Mouse (Mus musculus) heart, embryonic 14.5 days (tissue): ENCODE measurements around the gene Strn3. TPM values are rescaled to one million over a fixed set of nuclear protein-coding genes. Genes with fewer than 3 reads are reported as not detected.

Experiments used
- ATAC-seq: fragments of 200-750 bp; cut with Nextera tagmentation; 2 replicates; pipeline ENCODE4 v1.8.0; 2017; ENCODE audit warnings: low read depth, moderate TSS enrichment; ENCODE audit not compliant: insufficient number of reproducible peaks, insufficient read depth, low FRiP score
- H3K27ac ChIP-seq, 2 experiments: fragments of 200-500 bp in 1 of 2; fragments of 300-500 bp in 1 of 2; sonication (generic) in 1 of 2; replicated peaks in 1 of 2; 2 replicates each; pipeline ENCODE4 v1.5.1; 2012 to 2014; ENCODE audit warnings: low read depth in 2 of 2, low read length in 2 of 2, control low read depth in 1 of 2, mild to moderate bottlenecking in 1 of 2, mixed read lengths in 1 of 2; ENCODE audit not compliant: control insufficient read depth in 1 of 2, insufficient read depth in 1 of 2
- H3K27me3 ChIP-seq: fragments of 300-500 bp; sonication (generic); 2 replicates; pipeline ENCODE4 v1.6.1; 2014; ENCODE audit warnings: mild to moderate bottlenecking, low read length, control low read depth; ENCODE audit not compliant: control insufficient read depth, insufficient read depth
- H3K36me3 ChIP-seq: fragments of 300-500 bp; sonication (generic); 2 replicates; pipeline ENCODE4 v1.6.1; 2014; ENCODE audit warnings: mild to moderate bottlenecking, control low read depth, low read length, mixed read lengths; ENCODE audit not compliant: control insufficient read depth, insufficient read depth
- H3K4me1 ChIP-seq, 2 experiments: fragments of 200-500 bp in 1 of 2; fragments of 300-500 bp in 1 of 2; sonication (generic) in 1 of 2; 2 replicates each; pipeline ENCODE4 v1.6.1; 2012 to 2014; ENCODE audit warnings: low read length in 2 of 2, control low read depth in 1 of 2, mixed read lengths in 1 of 2; ENCODE audit not compliant: control insufficient read depth in 2 of 2, insufficient read depth in 2 of 2
- H3K4me2 ChIP-seq: fragments of 300-500 bp; sonication (generic); 2 replicates; pipeline ENCODE4 v1.6.1; 2014; ENCODE audit warnings: mild to moderate bottlenecking, low read length
- H3K4me3 ChIP-seq, 2 experiments: fragments of 200-500 bp in 1 of 2; fragments of 300-500 bp in 1 of 2; sonication (generic) in 1 of 2; 2 replicates each; pipeline ENCODE4 v1.5.1; 2012 to 2014; ENCODE audit warnings: low read length in 2 of 2, mild to moderate bottlenecking in 2 of 2, control low read depth in 1 of 2, low read depth in 1 of 2, moderate library complexity in 1 of 2; ENCODE audit not compliant: control insufficient read depth in 1 of 2, insufficient read depth in 1 of 2
- H3K9ac ChIP-seq: fragments of 300-500 bp; sonication (generic); 2 replicates; pipeline ENCODE4 v1.6.1; 2014; ENCODE audit warnings: mild to moderate bottlenecking, low read length
- H3K9me3 ChIP-seq: fragments of 300-500 bp; sonication (generic); 2 replicates; pipeline ENCODE4 v1.6.1; 2016; ENCODE audit warnings: low read length, control low read depth; ENCODE audit not compliant: control insufficient read depth
- WGBS: fragments of 180-500 bp; shearing (Covaris S2); extraction: QIAGEN DNeasy Blood & Tissue Kit; methylation state at CpG from one replicate; pipeline ENCODE4 v1.1.7; 2014; 5-methylcytosine and 5-hydroxymethylcytosine counted together
- polyA plus RNA-seq: library from polyadenylated mRNA; unstranded; fragments of >200 nt; fragmentation: Nextera tagmentation; extraction: Ambion mirVana; gene quantifications from 2 replicates; pipeline ENCODE4 v1.2.1, GENCODE M21; 2014

The Strn3 gene
- polyA plus RNA-seq, 1 experiment from 2014 or later, result 60.9 TPM

DNA sequence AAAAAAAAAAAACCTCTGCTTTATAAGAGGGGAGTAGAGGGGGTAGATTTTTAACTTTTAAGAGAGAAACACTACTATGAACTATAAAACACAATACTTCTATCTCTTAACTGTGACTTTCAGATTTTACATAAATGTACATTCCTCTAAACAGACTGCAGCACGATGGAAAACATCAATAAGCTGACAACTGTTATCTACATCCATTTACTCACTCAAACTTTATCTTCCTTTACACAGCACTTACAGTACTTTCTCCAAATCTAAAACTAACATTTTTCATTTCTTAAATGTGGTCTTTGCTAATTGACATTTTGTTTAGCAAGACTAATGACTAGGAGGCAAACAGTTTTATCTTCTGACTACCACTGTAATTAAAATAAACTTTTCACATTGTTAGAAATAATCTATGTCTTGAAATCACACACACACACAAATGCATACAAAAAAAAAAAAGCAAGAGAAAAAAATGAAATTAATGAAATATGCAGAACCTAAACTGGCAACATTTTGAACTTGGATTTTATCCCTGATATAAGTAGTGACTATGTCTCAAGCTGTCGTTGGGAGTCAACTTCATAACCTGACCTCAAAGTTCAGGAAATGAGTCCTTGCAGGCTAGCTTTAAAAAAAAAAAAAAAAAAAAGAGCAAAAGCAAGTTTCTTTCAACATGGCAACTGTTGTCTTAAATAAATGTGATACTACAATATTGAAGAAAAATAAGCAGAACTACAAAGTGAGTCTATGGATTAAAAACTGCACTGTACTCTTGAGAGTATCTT is 54.8 kb downstream of the Strn3 start:
- WGBS, result 24% methylated on average over 2 of the region's 2 CpGs
- no peak overlapping the region for H3K4me3 ChIP-seq
- H3K4me1 ChIP-seq, result peaks cover 0 to 2% of the 10 kb centered on the region in 2 experiments; a peak in 1 of 4 replicates
- peaks cover 13% of the 10 kb centered on the region for H3K36me3 ChIP-seq
- no peak overlapping the region for H3K4me2 ChIP-seq
- no peaks in the 10 kb centered on the region for H3K27me3 ChIP-seq
- ATAC-seq, result no peak
- no peaks in the 10 kb centered on the region for H3K9me3 ChIP-seq
- no peak overlapping the region for H3K9ac ChIP-seq
- H3K27ac ChIP-seq, result no peak overlapping the region

DNA sequence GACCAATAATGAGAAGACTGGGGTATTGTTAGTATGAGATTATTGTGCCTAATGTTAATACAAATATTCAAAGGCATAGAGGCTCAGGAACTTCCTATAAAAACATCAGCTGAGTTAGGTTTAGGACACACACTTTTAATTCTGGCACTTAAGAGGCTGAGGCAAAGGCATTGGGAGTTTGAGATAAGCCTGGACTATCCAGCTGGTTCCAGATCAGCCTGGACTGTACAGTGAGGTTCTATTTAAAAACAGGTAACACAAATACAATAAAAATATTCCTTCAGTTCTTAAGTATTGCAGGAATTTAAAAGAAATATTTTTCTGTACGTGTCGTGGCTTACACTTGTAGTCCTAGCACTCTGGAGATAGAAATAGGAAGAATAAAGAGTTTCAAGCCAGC is 55.4 kb downstream of the Strn3 start:
- Histone ChIP-seq H3K27me3 (no peaks in the 10 kb centered on the region), H3K9me3 (no peaks in the 10 kb centered on the region), H3K4me1 (no peaks in the 10 kb centered on the region), H3K27ac (no peak overlapping the region), H3K36me3 (peaks cover 11% of the 10 kb centered on the region), H3K4me2 (no peak overlapping the region), H3K9ac (no peak overlapping the region), H3K4me3 (no peak overlapping the region)
- no peak for ATAC-seq
- WGBS, result 47% methylated on average over 2 of the region's 2 CpGs

DNA sequence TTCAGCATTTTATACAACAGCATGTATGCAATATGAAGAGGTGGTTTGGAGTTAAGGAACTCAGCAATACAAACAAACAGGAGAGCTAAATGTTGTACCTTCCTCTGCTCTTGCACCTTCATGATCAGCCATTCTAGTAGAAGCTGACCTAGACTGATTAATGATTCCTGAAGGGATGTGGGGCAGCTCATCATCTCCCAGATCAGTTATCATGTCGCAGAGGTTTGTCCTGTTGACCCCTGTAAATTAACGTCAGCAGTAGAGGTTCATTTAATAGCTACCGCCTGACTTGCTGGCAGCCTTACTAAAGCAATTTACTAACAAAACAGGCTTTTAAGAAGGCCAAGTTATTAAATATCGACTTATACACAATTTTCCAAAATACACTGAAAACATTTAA is 58.2 kb downstream of the Strn3 start:
- H3K9ac ChIP-seq, result no peak overlapping the region
- ATAC-seq, result no peak
- no peak overlapping the region for H3K4me3 ChIP-seq
- no peak overlapping the region for H3K27ac ChIP-seq
- H3K27me3 ChIP-seq, result no peaks in the 10 kb centered on the region
- H3K9me3 ChIP-seq, result no peaks in the 10 kb centered on the region
- H3K4me2 ChIP-seq, result no peak overlapping the region
- H3K4me1 ChIP-seq, result no peaks in the 10 kb centered on the region
- WGBS, result 86% methylated on average over 4 of the region's 4 CpGs
- peaks cover 5% of the 10 kb centered on the region for H3K36me3 ChIP-seq

DNA sequence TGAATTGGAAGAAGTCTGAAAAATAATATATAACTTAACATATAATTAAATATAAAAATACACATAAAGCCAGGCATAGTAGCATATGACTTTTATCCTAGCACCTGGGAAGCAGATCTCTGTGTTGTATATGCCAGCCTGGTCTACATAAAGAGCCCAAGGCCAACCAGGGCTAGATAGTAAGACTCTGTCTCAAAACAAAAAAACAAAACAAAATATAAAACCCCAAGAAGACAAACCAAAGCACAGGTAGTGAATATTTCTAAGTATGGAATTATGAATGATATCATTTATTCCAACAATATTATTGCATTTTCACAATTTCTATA is 68.4 kb downstream of the Strn3 start:
- no peak overlapping the region for H3K27ac ChIP-seq
- peaks cover 50% of the 10 kb centered on the region for H3K36me3 ChIP-seq
- ATAC-seq, result no peak
- H3K9ac ChIP-seq, result no peak overlapping the region
- H3K4me2 ChIP-seq, result no peak overlapping the region
- no peaks in the 10 kb centered on the region for H3K4me1 ChIP-seq
- no peak overlapping the region for H3K4me3 ChIP-seq
- H3K9me3 ChIP-seq, result no peaks in the 10 kb centered on the region
- H3K27me3 ChIP-seq, result no peaks in the 10 kb centered on the region

DNA sequence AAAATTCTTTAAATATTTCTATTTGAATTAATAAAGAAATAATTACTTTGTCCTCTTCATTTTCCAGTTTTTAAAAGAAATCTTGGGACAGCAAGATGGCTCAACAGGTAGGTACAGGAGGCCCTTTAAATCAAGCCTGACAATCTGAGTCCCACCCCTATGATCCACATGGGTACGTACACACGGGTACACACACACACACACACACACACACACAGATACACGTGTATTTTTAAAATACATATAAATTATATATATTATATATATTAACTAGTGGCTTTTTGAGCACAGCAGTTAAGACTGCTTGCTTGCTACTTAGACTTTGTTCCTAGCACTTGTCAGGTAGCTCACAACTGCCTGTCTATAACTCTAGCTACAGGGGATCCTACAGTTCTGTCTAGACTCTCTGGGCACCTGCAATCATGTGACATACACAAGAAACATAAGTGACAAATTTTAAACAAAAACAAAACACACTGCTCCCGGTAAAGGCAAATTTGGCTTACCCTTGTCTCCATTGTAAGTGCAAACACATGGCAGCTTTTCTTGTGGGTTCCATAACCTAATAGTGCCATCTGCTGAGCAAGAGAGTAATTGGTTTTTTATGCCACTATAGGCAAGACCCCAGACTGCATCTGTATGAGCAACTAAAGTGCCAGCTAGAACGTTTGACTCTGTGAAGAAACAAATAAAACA is 68.9 kb downstream of the Strn3 start:
- H3K4me3 ChIP-seq, result no peak overlapping the region
- H3K4me2 ChIP-seq, result no peak overlapping the region
- no peaks in the 10 kb centered on the region for H3K9me3 ChIP-seq
- no peak overlapping the region for H3K9ac ChIP-seq
- 85% methylated on average over 5 of the region's 5 CpGs for WGBS
- no peak overlapping the region for H3K27ac ChIP-seq
- no peak for ATAC-seq
- no peaks in the 10 kb centered on the region for H3K27me3 ChIP-seq
- peaks cover 54% of the 10 kb centered on the region for H3K36me3 ChIP-seq
- H3K4me1 ChIP-seq, result no peaks in the 10 kb centered on the region

DNA sequence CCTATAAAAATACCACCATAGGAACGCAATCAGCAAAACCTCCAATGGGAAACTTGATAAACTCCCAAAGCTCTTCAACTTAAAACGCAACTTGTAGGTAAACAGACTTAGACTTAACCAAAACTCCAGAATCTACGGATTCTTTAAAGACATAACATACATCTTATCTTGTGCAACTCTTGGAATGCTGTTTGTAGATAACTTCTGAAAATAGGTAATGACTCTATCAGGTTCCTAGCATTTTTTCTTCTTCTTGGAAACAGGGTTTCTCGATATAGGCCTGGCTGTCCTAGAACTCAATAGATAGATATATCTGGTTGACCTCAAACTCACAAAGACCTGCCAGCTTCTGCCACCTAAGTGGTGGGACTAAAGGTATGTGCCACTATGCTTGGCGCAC is 70.5 kb downstream of the Strn3 start:
- no peak for ATAC-seq
- no peaks in the 10 kb centered on the region for H3K4me1 ChIP-seq
- H3K27ac ChIP-seq, result no peak overlapping the region
- no peak overlapping the region for H3K4me3 ChIP-seq
- 74% methylated on average over 5 of the region's 5 CpGs for WGBS
- H3K9me3 ChIP-seq, result no peaks in the 10 kb centered on the region
- peaks cover 66% of the 10 kb centered on the region for H3K36me3 ChIP-seq
- H3K4me2 ChIP-seq, result no peak overlapping the region
- H3K9ac ChIP-seq, result no peak overlapping the region
- H3K27me3 ChIP-seq, result no peaks in the 10 kb centered on the region

DNA sequence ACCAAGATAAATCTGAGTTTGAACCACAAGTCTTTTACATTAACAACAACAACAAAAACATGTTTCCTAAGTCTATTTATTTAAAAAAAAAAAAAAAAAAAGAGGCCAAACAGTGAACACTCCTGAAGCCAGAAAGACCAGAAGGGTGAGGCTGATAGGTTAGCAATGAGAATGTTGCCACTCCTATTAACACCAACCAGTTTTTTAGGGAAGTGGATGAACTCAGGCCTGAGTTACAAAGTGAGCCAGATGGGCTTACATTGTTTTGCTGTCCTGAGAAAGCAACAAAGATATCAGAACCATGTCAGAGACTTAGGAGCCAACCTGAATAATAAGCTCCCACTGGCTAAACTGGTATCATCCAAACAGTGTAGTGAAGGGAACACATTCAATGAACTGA is 71.1 kb downstream of the Strn3 start:
- H3K27ac ChIP-seq, result no peak overlapping the region
- H3K9ac ChIP-seq, result no peak overlapping the region
- no peak overlapping the region for H3K4me2 ChIP-seq
- H3K36me3 ChIP-seq, result peaks cover 70% of the 10 kb centered on the region
- no peaks in the 10 kb centered on the region for H3K27me3 ChIP-seq
- H3K4me1 ChIP-seq, result no peaks in the 10 kb centered on the region
- no peak for ATAC-seq
- no peak overlapping the region for H3K4me3 ChIP-seq
- no peaks in the 10 kb centered on the region for H3K9me3 ChIP-seq

DNA sequence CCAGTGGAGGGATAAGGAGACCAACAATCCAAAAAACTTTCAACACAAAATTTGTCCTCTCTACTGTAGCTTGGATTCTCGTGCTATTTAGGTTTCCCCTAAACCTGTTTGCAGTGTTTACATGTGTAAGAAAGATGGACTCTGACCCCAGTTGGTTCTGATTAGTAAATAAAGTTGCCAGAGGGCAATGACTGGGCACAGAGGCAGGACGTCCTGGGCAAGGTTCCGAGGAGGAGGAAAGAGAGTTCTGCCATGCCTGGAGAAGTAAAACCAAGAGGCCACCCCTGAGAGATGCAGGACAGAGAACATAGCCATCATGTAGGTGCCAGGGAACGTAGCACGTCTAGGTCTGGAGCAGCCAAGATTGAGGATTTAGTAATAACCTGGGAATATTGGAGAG is 79.3 kb downstream of the Strn3 start:
- H3K27me3 ChIP-seq, result no peaks in the 10 kb centered on the region
- ATAC-seq, result no peak
- H3K27ac ChIP-seq, result no peak overlapping the region
- 92% methylated on average over 5 of the region's 5 CpGs for WGBS
- H3K4me1 ChIP-seq, result no peaks in the 10 kb centered on the region
- 0 out of 2 replicates have a peak, but pooled peaks cover 3% of the 10 kb centered on the region for H3K9me3 ChIP-seq
- H3K4me2 ChIP-seq, result no peak overlapping the region
- peaks cover 87% of the 10 kb centered on the region for H3K36me3 ChIP-seq
- no peak overlapping the region for H3K9ac ChIP-seq
- no peak overlapping the region for H3K4me3 ChIP-seq
